Mouse (Mus musculus) megakaryocyte, embryonic 14.5 days (primary cell): ENCODE data around the gene Ybx2. TPM values are rescaled to one million over a fixed set of nuclear protein-coding genes. Genes with fewer than 3 reads are reported as not detected.

Experiments used
- H3K27me3 ChIP-seq: replicated peaks from 2 replicates; pipeline ENCODE3; 2012; ENCODE audit warnings: inconsistent platforms
- H3K36me3 ChIP-seq: replicated peaks from 2 replicates; pipeline ENCODE3; 2012; ENCODE audit warnings: low read length, inconsistent platforms, mixed read lengths
- H3K4me1 ChIP-seq: 2 replicates; pipeline ENCODE4 v1.6.1; 2012; ENCODE audit warnings: inconsistent platforms
- H3K4me3 ChIP-seq: replicated peaks from 2 replicates; pipeline ENCODE3; 2012; ENCODE audit warnings: moderate library complexity, mild to moderate bottlenecking, inconsistent platforms
- H3K9me3 ChIP-seq: 2 replicates; pipeline ENCODE4 v1.6.1; 2012; ENCODE audit warnings: inconsistent platforms
- FLI1 ChIP-seq: IDR thresholded peaks from 2 replicates; pipeline ENCODE4 v1.6.1; 2012; ENCODE audit warnings: low read length, inconsistent platforms, mixed read lengths
- GATA1 ChIP-seq: IDR thresholded peaks from 3 replicates; pipeline ENCODE4 v1.6.1; 2012; ENCODE audit warnings: mixed read lengths, low read length, inconsistent platforms, borderline replicate concordance
- polyA plus RNA-seq: library from polyadenylated mRNA; stranded (reverse); fragments of >175 nt; gene quantifications from 2 replicates; pipeline ENCODE4 v1.2.3, GENCODE M21; 2012; ENCODE audit warnings: low replicate concordance; ENCODE audit not compliant: insufficient read depth

The Ybx2 gene
- polyA plus RNA-seq, 1 experiment, result 0.75 TPM

GRCm38 (mm10) chr11:69970775-69971174 lies 35.2 kb downstream of the Ybx2 start:
- H3K4me3 ChIP-seq, result no peak overlapping the region
- peaks cover 17% of the 10 kb centered on the region for H3K4me1 ChIP-seq
- TF ChIP-seq GATA1 (no peak), FLI1 (no peak)
- no peaks in the 10 kb centered on the region for H3K9me3 ChIP-seq
- H3K36me3 ChIP-seq, result peaks cover 81% of the 10 kb centered on the region
- H3K27me3 ChIP-seq, result peaks cover 16% of the 10 kb centered on the region

DNA sequence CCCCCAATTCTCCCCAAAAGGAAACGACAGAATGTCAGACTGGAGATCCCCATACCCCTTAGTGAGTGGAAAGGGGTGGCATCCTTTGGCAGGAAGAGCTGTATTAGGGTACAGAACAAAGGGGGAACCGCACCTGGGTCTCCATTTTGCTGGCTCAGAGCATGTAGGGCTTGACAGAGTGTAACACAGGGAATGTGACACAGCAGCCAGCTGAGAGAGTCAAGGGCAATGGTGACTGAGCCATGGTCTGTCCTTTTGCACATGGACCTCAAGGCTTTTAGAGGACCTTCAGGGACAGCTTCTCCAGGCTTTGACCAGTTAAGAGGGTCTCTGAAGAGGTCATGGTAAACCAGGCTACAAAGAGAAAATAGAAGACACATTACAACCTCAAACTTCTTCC lies 39.3 kb downstream of the Ybx2 start:
- peaks cover 17% of the 10 kb centered on the region for H3K4me1 ChIP-seq
- TF ChIP-seq FLI1, result no peak
- TF ChIP-seq GATA1, result no peak
- peaks cover 86% of the 10 kb centered on the region for H3K36me3 ChIP-seq
- no peaks in the 10 kb centered on the region for H3K9me3 ChIP-seq
- H3K4me3 ChIP-seq, result no peak overlapping the region
- H3K27me3 ChIP-seq, result no peaks in the 10 kb centered on the region

DNA sequence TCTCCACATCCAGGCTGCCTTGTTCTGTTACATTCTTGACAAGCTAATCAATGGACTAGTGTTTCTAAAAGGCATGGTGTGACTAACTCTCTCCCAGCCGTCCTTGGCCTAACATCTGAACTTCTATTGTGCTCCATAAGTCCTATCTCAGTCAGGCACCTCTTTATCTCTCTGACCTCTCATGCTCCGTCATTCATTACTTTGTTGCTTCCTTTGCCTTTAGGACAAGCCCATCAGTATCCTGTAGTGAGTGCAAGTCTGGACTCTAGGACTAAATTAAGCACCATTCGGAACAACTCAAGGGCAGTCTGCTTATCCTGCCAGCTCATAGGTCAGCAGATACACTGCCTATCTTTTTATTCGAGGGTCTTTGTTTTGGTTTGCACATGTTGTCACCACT lies 40.7 kb downstream of the Ybx2 start:
- TF ChIP-seq GATA1, result no peak
- no peak for TF ChIP-seq FLI1
- Histone ChIP-seq H3K4me1 (peaks cover 17% of the 10 kb centered on the region), H3K9me3 (no peaks in the 10 kb centered on the region), H3K27me3 (no peaks in the 10 kb centered on the region), H3K36me3 (peaks cover 75% of the 10 kb centered on the region), H3K4me3 (no peak overlapping the region)

- Histone ChIP-seq H3K27me3 (no peaks in the 10 kb centered on the region), H3K4me1 (peaks cover 40% of the 10 kb centered on the region), H3K9me3 (no peaks in the 10 kb centered on the region), H3K4me3 (peak overlapping the region; percentile 95), H3K36me3 (peaks cover 59% of the 10 kb centered on the region)
- TF ChIP-seq GATA1, result no peak
- no peak for TF ChIP-seq FLI1
Measured at GRCm38 (mm10) chr11:69979827-69980195, 44.2 kb downstream of the Ybx2 start.

DNA sequence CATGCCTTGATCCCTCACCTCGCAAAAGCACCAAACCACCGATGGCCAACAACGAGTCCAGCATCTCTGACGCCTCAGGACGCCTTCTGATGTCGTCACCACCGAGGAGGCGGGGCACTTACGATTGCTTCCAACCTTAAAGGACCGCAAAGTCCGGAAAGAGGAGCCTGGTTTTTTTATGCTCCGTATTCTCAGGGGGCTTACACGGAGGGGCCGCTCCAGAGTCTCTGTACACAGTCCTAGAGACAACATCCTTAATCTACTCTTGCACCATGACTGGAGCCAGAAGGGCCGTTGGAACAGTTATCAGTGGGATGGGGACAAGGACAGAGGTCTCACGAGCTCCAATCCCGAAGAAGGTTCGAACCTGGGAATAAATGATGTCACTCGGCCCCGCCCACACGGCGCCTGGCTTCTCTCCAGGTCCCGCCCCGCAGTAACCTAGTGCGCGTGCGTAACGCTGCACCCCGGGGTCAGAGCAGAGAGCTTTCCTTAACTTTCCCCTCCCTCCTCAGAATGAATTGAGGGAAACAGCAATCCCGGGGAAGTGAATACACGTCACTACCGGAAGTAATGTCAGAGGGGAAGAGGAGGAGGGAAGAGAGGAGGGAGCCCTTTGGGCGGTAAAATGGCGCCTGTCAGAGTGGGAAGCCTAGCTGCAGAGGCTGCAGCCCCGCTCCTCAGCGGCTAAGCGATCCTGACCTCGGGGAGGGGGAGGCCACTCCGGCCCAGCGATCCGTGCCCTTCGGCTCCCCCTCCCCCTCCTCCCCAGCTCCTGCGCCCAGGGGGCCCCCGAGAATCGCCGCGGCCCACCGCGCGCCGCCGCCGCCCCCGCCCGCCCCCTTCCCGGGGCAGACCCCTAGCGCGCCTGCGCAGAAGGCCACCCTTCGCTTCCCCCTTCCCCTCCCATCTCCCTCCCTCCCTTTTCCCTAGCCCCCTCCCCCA lies 44.9 kb downstream of the Ybx2 start:
- Histone ChIP-seq H3K4me3 (peak overlapping the region; percentile 95), H3K9me3 (no peaks in the 10 kb centered on the region), H3K4me1 (peaks cover 44% of the 10 kb centered on the region), H3K36me3 (peaks cover 59% of the 10 kb centered on the region), H3K27me3 (no peaks in the 10 kb centered on the region)
- TF ChIP-seq FLI1 (peak; percentile 90; the same call in 1 of the 2 replicates), GATA1 (no peak)

DNA sequence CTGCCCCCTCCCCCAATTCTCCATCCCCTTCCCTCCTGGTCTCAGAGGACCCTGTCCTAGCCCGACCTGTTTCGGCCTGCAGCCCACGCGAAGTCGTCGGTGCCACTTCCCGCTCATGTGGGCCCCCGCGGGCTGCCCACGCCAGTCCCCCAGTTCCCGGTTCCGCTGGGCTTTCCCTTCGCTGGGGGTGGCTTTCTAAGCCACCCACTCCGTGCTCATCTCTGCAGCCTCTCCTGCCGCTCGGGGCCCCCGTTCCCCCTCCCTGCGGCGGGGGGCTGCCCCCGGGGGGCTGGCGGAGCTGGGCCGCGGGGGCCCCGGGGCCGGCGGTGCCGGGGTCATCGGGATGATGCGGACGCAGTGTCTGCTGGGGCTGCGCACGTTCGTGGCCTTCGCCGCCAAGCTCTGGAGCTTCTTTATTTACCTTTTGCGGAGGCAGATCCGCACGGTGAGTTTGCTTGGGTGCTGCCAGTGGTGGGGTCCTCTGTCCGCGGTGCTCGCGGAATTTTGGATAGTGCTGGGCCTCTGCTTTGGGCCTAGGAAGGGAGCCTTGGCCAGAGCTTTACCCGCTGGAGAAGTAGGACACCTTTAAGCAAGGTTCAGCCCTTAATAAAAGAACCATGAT lies 45.7 kb downstream of the Ybx2 start, which contains the start of gene Ctdnep1:
Gene Ctdnep1, plus strand, starts transcription at position 16 of the 622 bp plus-strand sequence.
- Histone ChIP-seq H3K36me3 (peaks cover 57% of the 10 kb centered on the region), H3K9me3 (no peaks in the 10 kb centered on the region), H3K4me1 (peaks cover 44% of the 10 kb centered on the region), H3K4me3 (peak within 1 kb of the TSS; percentile 95), H3K27me3 (no peaks in the 10 kb centered on the region)
- TF ChIP-seq GATA1 (no peak), FLI1 (no peak)

DNA sequence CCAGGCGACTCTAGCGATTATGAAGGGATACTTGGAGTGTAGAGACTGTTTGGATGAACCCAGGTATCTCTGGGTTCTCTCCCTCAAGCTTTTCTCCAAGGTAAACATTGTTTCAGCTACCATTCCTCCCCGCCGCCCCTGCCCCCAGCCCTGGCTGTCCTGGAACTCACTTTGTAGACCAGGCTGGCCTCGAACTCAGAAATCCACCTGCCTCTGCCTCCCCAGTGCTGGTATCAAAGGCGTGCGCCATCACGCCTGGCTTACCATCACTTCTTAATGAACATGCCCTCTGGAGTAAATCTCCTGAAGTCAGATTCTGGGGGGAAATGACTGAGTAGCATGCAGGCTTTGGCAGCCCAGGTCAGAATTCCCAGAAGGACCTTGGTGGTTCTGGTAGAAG lies 46.6 kb downstream of the Ybx2 start, which contains the start of gene Elp5:
Gene Elp5, minus strand, starts transcription at position 293 of the 400 bp plus-strand sequence.
- Histone ChIP-seq H3K4me3 (peak within 1 kb of the TSS; percentile 95), H3K9me3 (no peaks in the 10 kb centered on the region), H3K4me1 (peaks cover 44% of the 10 kb centered on the region), H3K36me3 (peaks cover 58% of the 10 kb centered on the region), H3K27me3 (no peaks in the 10 kb centered on the region)
- TF ChIP-seq GATA1 (no peak), FLI1 (no peak)

DNA sequence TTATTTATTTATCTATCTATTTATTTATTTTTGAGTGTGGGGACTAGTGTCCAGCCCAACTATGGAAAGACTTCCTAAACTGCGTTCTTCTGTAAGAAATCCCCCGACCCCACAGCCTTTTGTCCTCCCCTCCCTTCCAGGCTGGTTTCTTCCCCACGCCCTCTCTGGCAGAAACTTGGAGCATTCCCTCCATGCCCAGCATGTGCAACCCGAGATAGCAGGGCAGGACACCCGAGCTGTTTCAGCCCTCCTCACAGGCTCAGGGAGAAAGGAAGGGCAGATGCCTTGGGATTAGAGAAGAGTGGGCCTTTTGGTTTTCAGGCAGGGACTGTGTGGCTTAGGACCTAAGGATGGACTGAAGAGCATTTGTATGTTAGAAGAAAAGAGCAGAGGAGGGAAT lies 47.3 kb downstream of the Ybx2 start:
- Histone ChIP-seq H3K36me3 (peaks cover 59% of the 10 kb centered on the region), H3K27me3 (no peaks in the 10 kb centered on the region), H3K4me1 (peaks cover 45% of the 10 kb centered on the region), H3K4me3 (peak overlapping the region; percentile 95), H3K9me3 (no peaks in the 10 kb centered on the region)
- no peak for TF ChIP-seq GATA1
- TF ChIP-seq FLI1, result no peak

- Histone ChIP-seq H3K4me1 (peaks cover 49% of the 10 kb centered on the region), H3K36me3 (peaks cover 60% of the 10 kb centered on the region)
Measured at GRCm38 (mm10) chr11:69983377-69983776, 47.8 kb downstream of the Ybx2 start.

DNA sequence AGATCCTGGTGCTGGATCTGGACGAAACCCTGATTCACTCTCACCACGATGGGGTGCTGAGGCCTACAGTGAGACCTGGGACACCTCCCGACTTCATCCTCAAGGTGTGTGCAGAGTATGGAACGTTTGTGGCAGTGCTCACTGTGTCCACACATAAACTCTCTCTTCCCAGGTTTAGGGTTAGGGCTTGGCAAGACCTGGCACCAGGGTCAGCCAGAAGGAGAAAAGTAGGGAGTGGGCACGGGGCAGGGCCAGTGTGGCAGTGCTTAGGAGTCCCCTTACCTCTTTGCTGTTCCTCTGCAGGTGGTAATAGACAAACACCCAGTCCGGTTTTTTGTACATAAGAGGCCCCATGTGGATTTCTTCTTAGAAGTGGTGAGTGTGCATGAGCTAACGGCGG lies 48.8 kb downstream of the Ybx2 start:
- H3K4me1 ChIP-seq, result peaks cover 41% of the 10 kb centered on the region
- peaks cover 64% of the 10 kb centered on the region for H3K36me3 ChIP-seq
- no peak overlapping the region for H3K4me3 ChIP-seq
- H3K9me3 ChIP-seq, result no peaks in the 10 kb centered on the region
- no peaks in the 10 kb centered on the region for H3K27me3 ChIP-seq
- TF ChIP-seq FLI1 (no peak), GATA1 (no peak)

More at GRCm38 (mm10) chr11:69983377-69983776, 47.8 kb downstream of the Ybx2 start:
- TF ChIP-seq GATA1 (no peak), FLI1 (no peak)
- Histone ChIP-seq H3K27me3 (no peaks in the 10 kb centered on the region), H3K4me3 (peak overlapping the region; percentile 79), H3K9me3 (no peaks in the 10 kb centered on the region)
